Mouse (Mus musculus): ENCODE data around the gene Foxc1. TPM values are rescaled to one million over a fixed set of nuclear protein-coding genes. Genes with fewer than 3 reads are reported as not detected.

The Foxc1 gene
- total and polyA plus RNA-seq, 3 experiments: not detected

DNA sequence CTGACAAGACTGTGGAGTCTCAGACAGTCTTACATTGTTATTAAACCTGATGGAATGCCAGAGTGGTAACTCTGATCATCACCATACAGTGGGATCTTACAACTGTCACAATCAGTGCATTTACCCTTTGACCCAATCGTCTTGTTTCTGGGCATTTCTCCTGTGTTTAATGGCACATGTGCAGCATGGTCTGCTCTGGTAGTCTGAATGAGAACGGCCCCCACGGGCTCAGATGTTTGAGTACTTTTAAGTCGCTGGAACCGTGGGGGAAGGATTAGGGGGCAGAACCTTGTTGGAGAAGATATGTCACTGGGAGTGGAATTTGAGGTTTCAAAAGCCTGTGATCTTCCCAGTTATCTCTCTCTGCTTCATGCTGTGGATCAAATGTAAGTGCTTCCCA is 33.6 kb upstream of the Foxc1 start:
- no peak overlapping the region for H3K27ac ChIP-seq (ENCODE audit: insufficient read depth, low read depth)
- dilution Hi-C loops (cut with MboI; ENCODE audit: extremely low pct_ligation_motif_present, extremely low pct_unique_long_range_greater_than_20kb, low sequenced_read_pairs) (no loop called here), in situ Hi-C loops (cut with MboI; ENCODE audit: low pct_ligation_motif_present, low pct_unique_long_range_greater_than_20kb, low sequenced_read_pairs) (no loop called here)
- no peak overlapping the region for H3K4me3 ChIP-seq (replicated peaks in 1 of 3; ENCODE audit: low read depth in 2 of 3, low read length in 2 of 3, poor library complexity in 1 of 3)
- H3K4me2 ChIP-seq (ENCODE audit: insufficient read depth, low read depth, poor library complexity, severe bottlenecking): no peak overlapping the region
- no peak for DNase-seq (ENCODE audit: extremely low read depth)
- H3K36me3 ChIP-seq (replicated peaks in 1 of 2; ENCODE audit: control insufficient read depth in 1 of 2, insufficient read depth in 1 of 2, low read length in 1 of 2): no peaks in the 10 kb centered on the region
- no peaks in the 10 kb centered on the region for H3K9me3 ChIP-seq (replicated peaks; ENCODE audit: low read length)
- H3K27me3 ChIP-seq (replicated peaks): no peaks in the 10 kb centered on the region
- H3K79me2 ChIP-seq (replicated peaks; ENCODE audit: control insufficient read depth, extremely low read depth, insufficient read depth, poor library complexity, severe bottlenecking): no peaks in the 10 kb centered on the region
- H3K9ac ChIP-seq (ENCODE audit: insufficient read depth, low read depth): no peak overlapping the region
- H3K4me1 ChIP-seq (ENCODE audit: control insufficient read depth in 1 of 2, insufficient read depth in 2 of 2): peaks cover 2 to 7% of the 10 kb centered on the region in 2 experiments; a peak in 2 of 4 replicates
- no peak for TF ChIP-seq BHLHE40 (IDR thresholded peaks at IDR 0.05; ENCODE audit: low read depth, low read length)
- TF ChIP-seq JUN (IDR thresholded peaks at IDR 0.05; ENCODE audit: insufficient read depth, low read depth, low read length): no peak
- TF ChIP-seq TBP (conservative IDR thresholded peaks at IDR 0.05; ENCODE audit: low read depth, low read length): no peak
- no peak for TF ChIP-seq POLR2A (IDR thresholded peaks at IDR 0.05; ENCODE audit: low read depth, low read length)
- TF ChIP-seq UBTF (IDR thresholded peaks at IDR 0.05; ENCODE audit: low read depth, low read length): no peak
- no peak for TF ChIP-seq NELFE (IDR thresholded peaks at IDR 0.05; ENCODE audit: low read depth, low read length)
- no peak for TF ChIP-seq SMC3 (IDR thresholded peaks at IDR 0.05; ENCODE audit: low read depth, low read length)
- no peak for TF ChIP-seq CHD1 (IDR thresholded peaks at IDR 0.05; ENCODE audit: low read depth, low read length)
- TF ChIP-seq RAD21 (IDR thresholded peaks at IDR 0.05; ENCODE audit: low read depth, low read length): no peak
- no peak for TF ChIP-seq ELF1 (IDR thresholded peaks at IDR 0.05; ENCODE audit: low read depth, low read length)
- no peak for TF ChIP-seq ZMIZ1 (IDR thresholded peaks at IDR 0.05; ENCODE audit: low read depth, low read length)
- no peak for TF ChIP-seq IRF4 (IDR thresholded peaks at IDR 0.05; ENCODE audit: low read depth, low read length)
- TF ChIP-seq MEF2A (IDR thresholded peaks at IDR 0.05; ENCODE audit: borderline replicate concordance, low read depth, low read length): no peak
- no peak for TF ChIP-seq USF1 (IDR thresholded peaks at IDR 0.05; ENCODE audit: low read depth, low read length)
- no peak for TF ChIP-seq ZKSCAN1 (IDR thresholded peaks at IDR 0.05; ENCODE audit: borderline replicate concordance, low read depth, low read length)
- no peak for TF ChIP-seq PAX5 (IDR thresholded peaks at IDR 0.05; ENCODE audit: low read length)
- no peak for TF ChIP-seq ZNF384 (IDR thresholded peaks at IDR 0.05; ENCODE audit: low read depth, low read length)
- no peak for TF ChIP-seq NRF1 (IDR thresholded peaks at IDR 0.05; ENCODE audit: low read depth, low read length)
- TF ChIP-seq USF2 (conservative IDR thresholded peaks at IDR 0.05; ENCODE audit: low read depth, low read length): no peak
- TF ChIP-seq EP300 (IDR thresholded peaks at IDR 0.05; ENCODE audit: low read length): no peak

- Histone ChIP-seq H3K79me2 (replicated peaks; ENCODE audit: control insufficient read depth, extremely low read depth, insufficient read depth, poor library complexity, severe bottlenecking) (no peaks in the 10 kb centered on the region), H3K4me1 (ENCODE audit: control insufficient read depth in 1 of 2, insufficient read depth in 2 of 2) (peaks cover 2 to 11% of the 10 kb centered on the region in 2 experiments; a peak in 2 of 4 replicates), H3K4me3 (replicated peaks in 1 of 3; ENCODE audit: low read depth in 2 of 3, low read length in 2 of 3, poor library complexity in 1 of 3) (no peak overlapping the region), H3K9ac (ENCODE audit: insufficient read depth, low read depth) (no peak overlapping the region), H3K27me3 (replicated peaks) (no peaks in the 10 kb centered on the region), H3K27ac (ENCODE audit: insufficient read depth, low read depth) (no peak overlapping the region), H3K9me3 (replicated peaks; ENCODE audit: low read length) (no peaks in the 10 kb centered on the region), H3K4me2 (ENCODE audit: insufficient read depth, low read depth, poor library complexity, severe bottlenecking) (no peak overlapping the region), H3K36me3 (replicated peaks in 1 of 2; ENCODE audit: control insufficient read depth in 1 of 2, insufficient read depth in 1 of 2, low read length in 1 of 2) (no peaks in the 10 kb centered on the region)
- in situ Hi-C loops (cut with MboI; ENCODE audit: low pct_ligation_motif_present, low pct_unique_long_range_greater_than_20kb, low sequenced_read_pairs) (loop anchor here (25.0 kb wide), 1 partner anchor 912 kb away; no protein-coding TSS in a partner anchor), dilution Hi-C loops (cut with MboI; ENCODE audit: extremely low pct_ligation_motif_present, extremely low pct_unique_long_range_greater_than_20kb, low sequenced_read_pairs) (no loop called here)
- TF ChIP-seq MAX (IDR thresholded peaks at IDR 0.05; ENCODE audit: low read length) (no peak), ETS1 (conservative IDR thresholded peaks at IDR 0.05; ENCODE audit: low read depth, low read length) (no peak), IRF4 (IDR thresholded peaks at IDR 0.05; ENCODE audit: low read depth, low read length) (no peak), POLR2AphosphoS2 (IDR thresholded peaks at IDR 0.05; ENCODE audit: low read depth, low read length) (no peak), HCFC1 (IDR thresholded peaks at IDR 0.05; ENCODE audit: low read depth, low read length) (no peak), SMC3 (IDR thresholded peaks at IDR 0.05; ENCODE audit: low read depth, low read length) (no peak), TBP (conservative IDR thresholded peaks at IDR 0.05; ENCODE audit: low read depth, low read length) (no peak), TCF12 (IDR thresholded peaks at IDR 0.05; ENCODE audit: low read depth, low read length) (no peak), ZMIZ1 (IDR thresholded peaks at IDR 0.05; ENCODE audit: low read depth, low read length) (no peak), MAZ (IDR thresholded peaks at IDR 0.05; ENCODE audit: low read depth, low read length) (no peak), RCOR1 (conservative IDR thresholded peaks at IDR 0.05; ENCODE audit: low read depth, low read length) (no peak), ZC3H11A (IDR thresholded peaks at IDR 0.05; ENCODE audit: low read depth, low read length) (no peak)
- DNase-seq (ENCODE audit: extremely low read depth): no peak
Observed at GRCm38 (mm10) chr13:31775762-31776161, 30.7 kb upstream of the Foxc1 start.

Measured in CH12.LX (cell line).